8 mouse cellular contexts compared by ENCODE assay signal in genomic region chr11:107272351-107272975, GRCm38 (mm10).
DNase-seq lines count a peak whose midpoint lies in the region; ATAC-seq lines count a peak whose summit lies in the region.

No protein-coding gene starts in this region.

- ATAC-seq in hindbrain, embryonic 15.5 days (ENCODE audit: low FRiP score, low read depth), result peak; percentile 15; the same call in 1 of the 2 replicates
- ATAC-seq in inflammation-experienced regulatory T-cells, adult 6 months, result no peak

- no peak overlapping the region for H3K4me3 ChIP-seq in hindbrain, embryonic 15.5 days

- H3K36me3 ChIP-seq in hindbrain, embryonic 15.5 days, result no peaks in the 10 kb centered on the region

- H3K27ac ChIP-seq in hindbrain, embryonic 15.5 days (replicated peaks), result 0 out of 2 replicates have a peak overlapping the region, but pooled peaks have one; percentile 37

- no peak overlapping the region for H3K9ac ChIP-seq in hindbrain, embryonic 15.5 days

- peak; percentile 31 for DNase-seq in kidney, adult 18-20 months
- DNase-seq in kidney, adult 9 months, result no peak
- DNase-seq in urinary bladder, postnatal 36 days (ENCODE audit: low spot score in 2 of 2), result peak; percentile 10 to 25
- DNase-seq in urinary bladder, postnatal 10 days (ENCODE audit: low spot score), result no peak
- DNase-seq in T-cell, adult 2 months (ENCODE audit: low spot score), result no peak
- DNase-seq in thymus, adult 18-20 months, result no peak

- H3K9me3 ChIP-seq in hindbrain, embryonic 15.5 days, result no peaks in the 10 kb centered on the region

- H3K27me3 ChIP-seq in hindbrain, embryonic 15.5 days, result no peaks in the 10 kb centered on the region

- 69% methylated on average over 11 of the region's 11 CpGs for WGBS in hindbrain, embryonic 15.5 days

- peaks cover 17% of the 10 kb centered on the region for H3K4me1 ChIP-seq in hindbrain, embryonic 15.5 days (replicated peaks)

- no peak overlapping the region for H3K4me2 ChIP-seq in hindbrain, embryonic 15.5 days

Comparison
In these comparisons a context has a peak if more than half of its experiments do, and no peak if none do; other contexts are left out.
1. DNase-seq: peak in kidney, adult 18-20 months (single experiment) and urinary bladder, postnatal 36 days (2 of 2); none in kidney, adult 9 months (single experiment), urinary bladder, postnatal 10 days (single experiment), T-cell, adult 2 months (single experiment) and thymus, adult 18-20 months (0 of 2).